Mouse (Mus musculus): ENCODE measurements at regions not wholly inside any gene's neighbourhood (a gene's known extent, or its start where the extent isn't known, plus 50 kb on each side); places are given as distances from the start of the nearest gene placed in this dataset.
A peak's percentile ranks its signal among the peaks of the same experiment; 100 is the strongest.

GRCm38 (mm10) chr6:34246512-34246911 is 69.6 kb upstream of the Slc35b4 start:
- DNase-seq: no peak

GRCm38 (mm10) chr6:34243001-34243400 is 66.1 kb upstream of the Slc35b4 start:
- DNase-seq: no peak

- no peak for DNase-seq
Measured at GRCm38 (mm10) chr6:34242486-34242885, 65.6 kb upstream of the Slc35b4 start.

GRCm38 (mm10) chr6:34235132-34235531 is 58.2 kb upstream of the Slc35b4 start:
- no peak for DNase-seq

- DNase-seq: no peak
Measured at GRCm38 (mm10) chr6:34234443-34235020, 57.6 kb upstream of the Slc35b4 start.

GRCm38 (mm10) chr6:34230768-34231381 is 54.0 kb upstream of the Slc35b4 start:
- DNase-seq: peak in 1 of 2 experiments; percentile 45

GRCm38 (mm10) chr6:34227131-34227530 is 50.2 kb upstream of the Slc35b4 start:
- DNase-seq: peak in 1 of 2 experiments; percentile 11

All from spleen, adult 18-20 months (tissue).